In genomic region chr8:126970579-126971313, GRCm38 (mm10) we compare ENCODE assay signal across 8 mouse cellular contexts. TPM values are rescaled to one million over a fixed set of nuclear protein-coding genes. Genes with fewer than 3 reads are reported as not detected.
DNase-seq lines count a peak whose midpoint lies in the region; ATAC-seq and TF ChIP-seq lines count a peak whose summit lies in the region.

Rbm34 (minus strand) TSS chr8:126971071.

- peak; percentile 98 for ATAC-seq in G1E (ENCODE audit: extremely low read depth, insufficient number of reproducible peaks, low FRiP score, poor library complexity, severe bottlenecking)
- peak; percentile 100 for ATAC-seq in forebrain, postnatal 0 days
- peak; percentile 97 for ATAC-seq in lung, embryonic 15.5 days (ENCODE audit: borderline replicate concordance, extremely low read depth, low FRiP score, low TSS enrichment)

- H3K27ac ChIP-seq in forebrain, postnatal 0 days (ENCODE audit: low read depth, low read length), result peak within 1 kb of the TSS; percentile 89
- H3K27ac ChIP-seq in lung, embryonic 15.5 days, result peak within 1 kb of the TSS; percentile 63

- H3K27me3 ChIP-seq in G1E (ENCODE audit: insufficient read depth, low read length), result no peaks in the 10 kb centered on the region
- no peaks in the 10 kb centered on the region for H3K27me3 ChIP-seq in forebrain, postnatal 0 days (ENCODE audit: insufficient read depth, low read length)
- no peaks in the 10 kb centered on the region for H3K27me3 ChIP-seq in lung, embryonic 15.5 days

- peak; percentile 84 for DNase-seq in G1E (ENCODE audit: low spot score)
- DNase-seq in cerebellum, adult 18-20 months, result peak; percentile 90 to 94
- DNase-seq in forebrain, postnatal 0 days, result peak; percentile 98
- peak; percentile 96 for DNase-seq in heart, postnatal 4 days
- DNase-seq in layer of hippocampus, adult 8-10 months (ENCODE audit: low spot score in 2 of 2), result peak; percentile 87 to 94
- DNase-seq in ovary, adult 18-20 months (ENCODE audit: low spot score), result peak; percentile 86
- peak; percentile 94 for DNase-seq in thymus, postnatal 0 days (ENCODE audit: low spot score)

- peak within 1 kb of the TSS; percentile 99 for H3K4me3 ChIP-seq in G1E (ENCODE audit: low read depth, low read length)
- H3K4me3 ChIP-seq in forebrain, postnatal 0 days (ENCODE audit: low read depth, low read length), result peak within 1 kb of the TSS; percentile 73
- H3K4me3 ChIP-seq in lung, embryonic 15.5 days, result peak within 1 kb of the TSS; percentile 95

- no peak for TF ChIP-seq CTCF in G1E (IDR thresholded peaks at IDR 0.05; ENCODE audit: low read depth, low read length)
- TF ChIP-seq CTCF in forebrain, postnatal 0 days (IDR thresholded peaks at IDR 0.05; ENCODE audit: low read depth), result no peak

- no peaks in the 10 kb centered on the region for H3K9me3 ChIP-seq in G1E (replicated peaks)
- H3K9me3 ChIP-seq in forebrain, postnatal 0 days (ENCODE audit: low read length), result no peaks in the 10 kb centered on the region
- no peaks in the 10 kb centered on the region for H3K9me3 ChIP-seq in lung, embryonic 15.5 days

- 2% methylated on average over 50 of the region's 50 CpGs for WGBS in forebrain, postnatal 0 days
- WGBS in lung, embryonic 15.5 days, result under 1% methylated on average over 50 of the region's 50 CpGs

- peak within 1 kb of the TSS; percentile 72 for H3K9ac ChIP-seq in forebrain, postnatal 0 days
- peak within 1 kb of the TSS; percentile 82 for H3K9ac ChIP-seq in lung, embryonic 15.5 days

- H3K4me2 ChIP-seq in forebrain, postnatal 0 days (ENCODE audit: low read depth), result peak within 1 kb of the TSS; percentile 74
- peak within 1 kb of the TSS; percentile 94 for H3K4me2 ChIP-seq in lung, embryonic 15.5 days

- peaks cover 77% of the 10 kb centered on the region for H3K4me1 ChIP-seq in G1E (ENCODE audit: insufficient read depth, low read depth, low read length)
- no peaks in the 10 kb centered on the region for H3K4me1 ChIP-seq in forebrain, postnatal 0 days (ENCODE audit: insufficient read depth)
- peaks cover 5% of the 10 kb centered on the region for H3K4me1 ChIP-seq in lung, embryonic 15.5 days

- H3K36me3 ChIP-seq in G1E (replicated peaks), result peaks cover 36% of the 10 kb centered on the region
- peaks cover 9% of the 10 kb centered on the region; the same call in 1 of the 2 replicates for H3K36me3 ChIP-seq in forebrain, postnatal 0 days (ENCODE audit: insufficient read depth)
- H3K36me3 ChIP-seq in lung, embryonic 15.5 days, result peaks cover 28% of the 10 kb centered on the region

RNA-seq across cellular contexts. Expression of gene Rbm34, which starts in this region (rescaled TPM):
- 18.6 and 19.3 TPM in 2 replicates for total RNA-seq in G1E (2014; fragmentation: Nextera tagmentation)
- 27.4 and 38.5 TPM in 2 replicates for total RNA-seq in G1E (2017)
- 12.0 and 12.2 TPM in 2 replicates for polyA plus RNA-seq in G1E (2012)
- 24.7 and 26.1 TPM in 2 replicates for total RNA-seq in forebrain, postnatal 0 days (2014; rRNA removed)
- polyA plus RNA-seq in forebrain, postnatal 0 days (2015; fragmentation: Nextera tagmentation; extraction: Ambion mirVana), result 23.2 and 31.1 TPM in 2 replicates
- total RNA-seq in heart, postnatal 4 days (2021), result 1 to 10 TPM; 7.6 to 8.5 TPM
- total RNA-seq in layer of hippocampus, adult 8-10 months (2022), result 10 to 100 TPM; 10.4 to 15.6 (median 13.4) TPM
- polyA plus RNA-seq in lung, embryonic 15.5 days (2015; fragmentation: Nextera tagmentation; extraction: Ambion mirVana), result 22.7 and 23.2 TPM in 2 replicates
- polyA plus RNA-seq in thymus, postnatal 0 days (2015; fragmentation: Nextera tagmentation; extraction: Ambion mirVana), result 33.3 and 41.5 TPM in 2 replicates

Comparison
In these comparisons a context has a peak if more than half of its experiments do, and no peak if none do; other contexts are left out.
1. Peak in every context shown above with its lines: DNase-seq, ATAC-seq, H3K4me3 ChIP-seq and H3K27ac ChIP-seq.